Mouse (Mus musculus): ENCODE measurements at regions not wholly inside any gene's neighbourhood (a gene's known extent, or its start where the extent isn't known, plus 50 kb on each side); places are given as distances from the start of the nearest gene placed in this dataset.
A peak's percentile ranks its signal among the peaks of the same experiment; 100 is the strongest.

DNA sequence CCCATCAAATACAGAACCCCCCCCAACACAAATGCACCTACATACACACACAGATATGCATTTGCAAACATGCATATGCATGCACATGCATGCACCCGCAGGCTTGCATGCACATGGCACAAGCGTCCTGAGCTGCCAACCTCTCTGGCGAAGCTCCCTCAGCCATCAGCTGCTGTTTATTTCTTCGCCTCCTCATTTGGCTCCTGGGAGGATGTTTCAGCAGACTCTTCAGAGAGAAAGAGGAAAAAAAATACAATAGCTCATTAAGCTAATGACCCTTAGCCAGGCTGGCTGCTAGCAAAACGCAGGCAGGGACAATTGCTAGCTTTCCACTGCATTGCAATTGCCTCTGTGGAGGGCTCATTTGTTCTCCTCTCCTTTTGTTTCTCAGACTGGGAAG is 488.7 kb downstream of the Rnf144a start:
- H3K4me1 ChIP-seq (ENCODE audit: insufficient read depth), result peaks cover 5% of the 10 kb centered on the region
- no peak overlapping the region for H3K9ac ChIP-seq
- no peaks in the 10 kb centered on the region for H3K9me3 ChIP-seq (ENCODE audit: low read length)
- no peak overlapping the region for H3K4me2 ChIP-seq (ENCODE audit: low read depth)
- TF ChIP-seq CTCF (IDR thresholded peaks at IDR 0.05; ENCODE audit: low read depth), result no peak
- DNase-seq (peak; percentile 52), ATAC-seq (peak; percentile 42)
- peak overlapping the region; percentile 16; the same call in 1 of the 2 replicates for H3K27ac ChIP-seq (ENCODE audit: low read depth, low read length)
- H3K36me3 ChIP-seq (ENCODE audit: insufficient read depth), result no peaks in the 10 kb centered on the region
- H3K27me3 ChIP-seq (ENCODE audit: insufficient read depth, low read length), result no peaks in the 10 kb centered on the region
- WGBS, result 19% methylated on average over 5 of the region's 5 CpGs
- no peak overlapping the region for H3K4me3 ChIP-seq (ENCODE audit: low read depth, low read length)

DNA sequence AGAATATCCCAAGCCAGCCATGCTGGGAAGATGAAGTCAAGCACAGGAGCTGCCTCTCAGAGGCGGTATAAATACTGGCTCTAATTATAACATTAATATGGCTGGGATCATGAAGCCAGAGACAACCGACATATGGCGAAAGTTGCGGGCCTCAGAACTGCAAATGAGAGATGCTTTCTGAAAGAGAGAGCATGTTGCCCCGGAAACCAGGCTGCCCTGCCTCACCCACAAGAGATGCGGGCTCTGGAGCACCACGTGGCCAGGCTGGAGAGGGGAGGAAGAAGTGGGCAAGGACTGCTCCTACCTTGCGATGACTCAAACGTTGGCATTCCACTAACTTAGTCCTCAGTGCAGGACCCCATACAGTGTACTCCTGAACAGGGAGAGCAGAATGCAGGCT is 490.5 kb downstream of the Rnf144a start:
- H3K4me3 ChIP-seq (ENCODE audit: low read depth, low read length), result no peak overlapping the region
- no peaks in the 10 kb centered on the region for H3K36me3 ChIP-seq (ENCODE audit: insufficient read depth)
- H3K4me2 ChIP-seq (ENCODE audit: low read depth), result no peak overlapping the region
- H3K27ac ChIP-seq (ENCODE audit: low read depth, low read length), result peak overlapping the region; percentile 68; the same call in 1 of the 2 replicates
- H3K9me3 ChIP-seq (ENCODE audit: low read length), result no peaks in the 10 kb centered on the region
- peak; percentile 55 for DNase-seq
- H3K4me1 ChIP-seq (ENCODE audit: insufficient read depth), result peaks cover 5% of the 10 kb centered on the region
- 31% methylated on average over 9 of the region's 9 CpGs for WGBS
- no peaks in the 10 kb centered on the region for H3K27me3 ChIP-seq (ENCODE audit: insufficient read depth, low read length)
- TF ChIP-seq CTCF (IDR thresholded peaks at IDR 0.05; ENCODE audit: low read depth), result no peak
- H3K9ac ChIP-seq, result no peak overlapping the region
- ATAC-seq, result peak; percentile 81

GRCm38 (mm10) chr12:25923772-25924171 is 491.3 kb downstream of the Rnf144a start:
- no peak for ATAC-seq
- Histone ChIP-seq H3K27me3 (ENCODE audit: insufficient read depth, low read length) (no peaks in the 10 kb centered on the region), H3K36me3 (ENCODE audit: insufficient read depth) (no peaks in the 10 kb centered on the region), H3K4me1 (ENCODE audit: insufficient read depth) (peaks cover 5% of the 10 kb centered on the region), H3K4me3 (ENCODE audit: low read depth, low read length) (no peak overlapping the region), H3K9ac (no peak overlapping the region), H3K4me2 (ENCODE audit: low read depth) (no peak overlapping the region), H3K9me3 (ENCODE audit: low read length) (no peaks in the 10 kb centered on the region), H3K27ac (ENCODE audit: low read depth, low read length) (peak overlapping the region; percentile 68; the same call in 1 of the 2 replicates)
- DNase-seq, result no peak
- WGBS, result 96% methylated on average over 1 of the region's 1 CpGs
- no peak for TF ChIP-seq CTCF (IDR thresholded peaks at IDR 0.05; ENCODE audit: low read depth)

DNA sequence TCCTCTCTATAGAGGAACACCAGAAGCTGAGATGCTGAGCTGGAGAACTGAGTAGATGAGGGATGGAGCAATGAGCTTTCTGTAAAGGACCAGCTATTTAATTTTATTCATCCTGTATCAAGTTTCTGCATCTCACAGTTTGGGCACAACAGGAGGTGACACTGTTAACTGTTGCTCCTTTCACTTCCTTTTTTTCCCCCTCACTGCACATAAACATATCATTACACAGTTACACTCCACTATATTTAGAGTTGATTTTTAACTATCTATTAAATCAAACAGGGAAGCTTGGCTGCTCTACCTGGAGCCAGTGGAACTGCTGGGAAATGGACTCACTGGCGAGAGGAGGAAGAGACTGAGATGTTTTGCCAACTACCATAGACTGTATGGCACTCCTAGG is 509.4 kb downstream of the Rnf144a start:
- Histone ChIP-seq H3K4me2 (ENCODE audit: low read depth) (no peak overlapping the region), H3K9ac (no peak overlapping the region), H3K9me3 (ENCODE audit: low read length) (no peaks in the 10 kb centered on the region), H3K27ac (ENCODE audit: low read depth, low read length) (no peak overlapping the region), H3K36me3 (ENCODE audit: insufficient read depth) (no peaks in the 10 kb centered on the region), H3K27me3 (ENCODE audit: insufficient read depth, low read length) (no peaks in the 10 kb centered on the region), H3K4me1 (ENCODE audit: insufficient read depth) (no peaks in the 10 kb centered on the region), H3K4me3 (ENCODE audit: low read depth, low read length) (no peak overlapping the region)
- WGBS, result 82% methylated on average over 1 of the region's 1 CpGs
- TF ChIP-seq CTCF (IDR thresholded peaks at IDR 0.05; ENCODE audit: low read depth), result no peak
- DNase-seq (no peak), ATAC-seq (no peak)

DNA sequence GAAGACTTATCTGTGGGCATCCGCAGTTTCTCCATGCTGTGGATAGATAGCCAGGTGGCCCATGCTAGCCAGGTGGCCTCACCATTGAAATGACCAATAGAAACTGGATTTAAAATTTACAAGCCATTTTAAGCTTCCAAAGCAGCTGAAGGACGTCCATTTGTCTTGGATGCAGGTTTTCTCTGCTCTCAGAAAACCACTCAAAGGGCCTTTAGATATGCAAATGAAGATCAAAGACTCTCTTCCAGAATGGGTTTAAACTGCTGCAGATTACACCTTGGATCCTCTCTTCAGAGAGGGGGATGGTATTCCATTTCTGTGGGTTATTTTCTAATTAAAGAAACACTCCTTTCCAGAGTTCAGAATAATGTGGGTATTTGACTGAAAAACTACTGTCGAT is 518.5 kb downstream of the Rnf144a start:
- H3K9ac ChIP-seq, result no peak overlapping the region
- WGBS, result 32% methylated on average over 3 of the region's 3 CpGs
- no peak for DNase-seq
- no peak overlapping the region for H3K4me3 ChIP-seq (ENCODE audit: low read depth, low read length)
- no peaks in the 10 kb centered on the region for H3K9me3 ChIP-seq (ENCODE audit: low read length)
- no peak for ATAC-seq
- TF ChIP-seq CTCF (IDR thresholded peaks at IDR 0.05; ENCODE audit: low read depth), result no peak
- H3K4me2 ChIP-seq (ENCODE audit: low read depth), result no peak overlapping the region
- H3K27me3 ChIP-seq (ENCODE audit: insufficient read depth, low read length), result no peaks in the 10 kb centered on the region
- H3K4me1 ChIP-seq (ENCODE audit: insufficient read depth), result no peaks in the 10 kb centered on the region
- H3K27ac ChIP-seq (ENCODE audit: low read depth, low read length), result no peak overlapping the region
- H3K36me3 ChIP-seq (ENCODE audit: insufficient read depth), result no peaks in the 10 kb centered on the region

GRCm38 (mm10) chr12:25895691-25896090 is 519.4 kb downstream of the Rnf144a start:
- H3K9me3 ChIP-seq (ENCODE audit: low read length), result no peaks in the 10 kb centered on the region
- ATAC-seq (no peak), DNase-seq (no peak)
- H3K27me3 ChIP-seq (ENCODE audit: insufficient read depth, low read length), result no peaks in the 10 kb centered on the region
- no peaks in the 10 kb centered on the region for H3K4me1 ChIP-seq (ENCODE audit: insufficient read depth)
- no peak for TF ChIP-seq CTCF (IDR thresholded peaks at IDR 0.05; ENCODE audit: low read depth)
- no peak overlapping the region for H3K9ac ChIP-seq
- no peak overlapping the region for H3K4me2 ChIP-seq (ENCODE audit: low read depth)
- 58% methylated on average over 1 of the region's 1 CpGs for WGBS
- H3K27ac ChIP-seq (ENCODE audit: low read depth, low read length), result no peak overlapping the region
- no peak overlapping the region for H3K4me3 ChIP-seq (ENCODE audit: low read depth, low read length)
- H3K36me3 ChIP-seq (ENCODE audit: insufficient read depth), result no peaks in the 10 kb centered on the region

- no peaks in the 10 kb centered on the region for H3K4me1 ChIP-seq (ENCODE audit: insufficient read depth)
- peak; percentile 45 for TF ChIP-seq CTCF (IDR thresholded peaks at IDR 0.05; ENCODE audit: low read depth)
- no peak overlapping the region for H3K9ac ChIP-seq
- ATAC-seq (peak; percentile 42; the same call in 1 of the 2 replicates), DNase-seq (peak; percentile 19)
- 28% methylated on average over 4 of the region's 4 CpGs for WGBS
- no peaks in the 10 kb centered on the region for H3K9me3 ChIP-seq (ENCODE audit: low read length)
- no peak overlapping the region for H3K4me2 ChIP-seq (ENCODE audit: low read depth)
- no peak overlapping the region for H3K4me3 ChIP-seq (ENCODE audit: low read depth, low read length)
- H3K27ac ChIP-seq (ENCODE audit: low read depth, low read length), result no peak overlapping the region
- H3K27me3 ChIP-seq (ENCODE audit: insufficient read depth, low read length), result no peaks in the 10 kb centered on the region
- H3K36me3 ChIP-seq (ENCODE audit: insufficient read depth), result no peaks in the 10 kb centered on the region
These were observed 523.5 kb downstream of the Rnf144a start for GRCm38 (mm10) chr12:25891391-25892167.

Data from forebrain, postnatal 0 days (tissue).